Mouse (Mus musculus): ENCODE results near the gene Duoxa1.
"Not testable (repeated sequence)": the region's sequence is repeated elsewhere in the genome, so short reads cannot be mapped to it uniquely, and the experiment has no call there.

Gene Duoxa1

GRCm38 (mm10) chr2:122313536-122313935 lies at the start of gene Duoxa1:
Duoxa1 (minus strand) TSS chr2:122313730.
- no peak for DNase-seq

- DNase-seq, result no peak
These were observed 49.3 kb upstream of the Duoxa1 start for GRCm38 (mm10) chr2:122362622-122363523.

GRCm38 (mm10) chr2:122361868-122362621 lies 48.5 kb upstream of the Duoxa1 start:
- no peak for DNase-seq

GRCm38 (mm10) chr2:122361181-122361580 lies 47.7 kb upstream of the Duoxa1 start:
- no peak for DNase-seq

- DNase-seq, result no peak
These were observed 46.8 kb upstream of the Duoxa1 start for GRCm38 (mm10) chr2:122360310-122360709.

GRCm38 (mm10) chr2:122356187-122356586 lies 42.7 kb upstream of the Duoxa1 start:
- no peak for DNase-seq

GRCm38 (mm10) chr2:122355389-122355788 lies 41.9 kb upstream of the Duoxa1 start:
- no peak for DNase-seq

- no peak for DNase-seq
These were observed 40.8 kb upstream of the Duoxa1 start for GRCm38 (mm10) chr2:122354191-122354929.

- no peak for DNase-seq
These were observed 40.2 kb upstream of the Duoxa1 start for GRCm38 (mm10) chr2:122353765-122354164.

- no peak for DNase-seq
These were observed 39.5 kb upstream of the Duoxa1 start for GRCm38 (mm10) chr2:122352992-122353391.

- no peak for DNase-seq
These were observed 38.4 kb upstream of the Duoxa1 start for GRCm38 (mm10) chr2:122351931-122352329.

GRCm38 (mm10) chr2:122351156-122351930 lies 37.8 kb upstream of the Duoxa1 start:
- no peak for DNase-seq

- no peak for DNase-seq
These were observed 35.7 kb upstream of the Duoxa1 start for GRCm38 (mm10) chr2:122349136-122349785.

- peak; percentile 71 to 82 for DNase-seq
These were observed 35.1 kb upstream of the Duoxa1 start for GRCm38 (mm10) chr2:122348531-122349131.

GRCm38 (mm10) chr2:122347257-122347656 lies 33.7 kb upstream of the Duoxa1 start:
- DNase-seq, result no peak

- not testable (repeated sequence) for DNase-seq
These were observed 32.6 kb upstream of the Duoxa1 start for GRCm38 (mm10) chr2:122346164-122346563.

- no peak for DNase-seq
These were observed 31.8 kb upstream of the Duoxa1 start for GRCm38 (mm10) chr2:122345106-122345893.

GRCm38 (mm10) chr2:122337291-122337690 lies 23.8 kb upstream of the Duoxa1 start:
- no peak for DNase-seq

- DNase-seq, result no peak
These were observed 20.6 kb upstream of the Duoxa1 start for GRCm38 (mm10) chr2:122334170-122334569.

GRCm38 (mm10) chr2:122332222-122332621 lies 18.7 kb upstream of the Duoxa1 start:
- no peak for DNase-seq
